Mouse (Mus musculus) cerebellum, postnatal 4 days (tissue): ENCODE measurements at regions not wholly inside any gene's neighbourhood (a gene's known extent, or its start where the extent isn't known, plus 50 kb on each side); places are given as distances from the start of the nearest gene placed in this dataset.
"Not testable (repeated sequence)": the region's sequence is repeated elsewhere in the genome, so short reads cannot be mapped to it uniquely, and the experiment has no call there.

Source experiments
- DNase-seq, 2 experiments: peaks; one replicate each; pipeline ENCODE4 v3.0.0; 2022; ENCODE audit warnings: low spot score in 2 of 2, mixed read lengths in 1 of 2

DNA sequence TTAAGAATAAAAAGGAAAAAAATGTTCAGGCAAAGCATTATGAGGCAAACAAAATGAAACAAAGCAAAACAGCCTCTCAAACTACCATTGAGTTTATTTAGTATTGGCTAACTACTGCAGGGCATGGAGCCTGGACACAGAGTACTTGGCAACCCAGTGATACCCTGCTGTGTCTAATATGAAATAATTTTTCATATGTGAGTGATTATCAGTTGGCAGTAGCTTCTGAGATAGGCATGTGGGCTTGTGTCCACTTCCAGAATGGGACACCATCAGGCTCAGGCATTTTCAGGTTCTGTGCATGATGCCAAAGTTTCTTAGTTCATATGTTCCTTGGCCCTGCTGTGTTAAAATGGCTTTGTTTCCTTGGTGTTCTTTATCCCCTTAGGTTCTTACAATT lies 879.0 kb upstream of the Epha6 start:
- peak in 1 of 2 experiments; percentile 6 for DNase-seq

DNA sequence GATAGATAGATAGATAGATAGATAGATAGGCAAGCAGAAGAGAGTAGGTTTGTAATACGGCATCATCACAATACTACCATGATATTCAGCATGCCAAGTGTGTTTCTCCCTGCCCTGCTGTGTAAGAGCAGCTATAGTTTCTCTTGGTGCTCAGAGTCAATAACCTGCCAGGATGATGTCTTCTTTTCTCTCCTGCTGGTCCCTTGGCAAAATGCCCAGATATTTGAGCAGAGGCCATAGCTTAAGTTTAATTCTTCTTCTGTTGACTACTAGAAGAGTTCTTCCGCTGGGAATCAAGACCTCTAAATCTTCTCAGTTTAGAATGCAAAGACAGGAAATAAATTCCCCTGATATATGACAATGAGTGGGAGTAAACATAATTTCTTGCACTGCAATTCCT lies 836.5 kb upstream of the Epha6 start:
- DNase-seq = peak in 1 of 2 experiments; percentile 10

DNA sequence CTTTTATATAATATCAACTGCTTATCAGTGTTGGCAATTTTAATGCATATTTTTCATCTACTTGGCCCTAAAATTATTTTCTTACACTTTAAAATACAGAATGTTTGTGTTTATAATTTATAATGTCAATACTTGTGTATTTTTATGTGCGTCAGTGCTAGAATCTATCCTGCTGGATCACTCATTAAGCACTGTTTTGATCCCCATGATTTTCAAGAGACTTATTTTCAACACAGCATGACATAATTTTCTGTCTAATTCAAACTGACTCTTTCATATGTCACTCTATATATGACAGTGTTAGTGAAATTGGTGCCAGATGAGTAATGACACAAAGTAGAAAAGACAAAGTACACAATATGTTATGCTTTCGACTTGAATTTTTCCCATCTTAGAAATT lies 795.9 kb upstream of the Epha6 start:
- no peak for DNase-seq

DNA sequence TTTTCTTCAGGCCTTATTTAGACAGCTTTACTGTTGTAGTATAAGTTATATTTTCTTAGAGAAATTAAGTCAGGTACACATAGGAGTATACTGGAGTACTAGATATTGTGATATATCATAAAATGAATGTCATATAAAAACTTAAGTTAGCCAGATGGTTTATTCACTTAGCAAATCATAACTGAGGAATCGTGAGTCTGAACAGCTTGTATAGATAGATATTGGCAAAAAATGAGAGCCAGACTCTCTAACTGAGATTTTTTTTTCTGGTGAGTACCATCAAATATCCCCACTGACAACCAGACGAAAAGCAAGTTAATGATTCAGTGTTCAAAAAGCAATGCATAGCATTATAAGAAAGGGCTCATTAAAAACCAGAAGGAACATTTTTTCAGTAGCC lies 776.6 kb upstream of the Epha6 start:
- DNase-seq = no peak

DNA sequence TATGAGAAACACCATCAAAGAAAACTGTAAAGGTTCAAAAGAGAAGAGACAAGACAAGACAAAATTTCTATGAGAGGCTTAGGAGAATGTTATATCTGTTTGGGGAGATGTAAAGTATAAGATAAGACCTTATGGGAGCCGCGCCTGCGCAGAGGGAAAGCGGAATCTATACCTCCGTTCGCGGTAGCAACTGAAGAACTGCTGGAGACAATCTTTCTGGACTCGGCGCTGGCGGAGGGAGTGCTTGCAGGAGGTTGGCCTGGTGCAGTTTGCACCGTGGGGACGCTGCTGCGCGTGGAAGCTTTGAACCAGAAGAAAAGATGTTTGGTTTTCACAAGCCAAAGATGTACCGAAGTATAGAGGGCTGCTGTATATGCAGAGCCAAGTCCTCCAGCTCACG lies 771.6 kb upstream of the Epha6 start:
- not testable (repeated sequence) for DNase-seq
